Mouse (Mus musculus) heart, adult 9 months (tissue): Measurements from ENCODE around the gene Lrig1.
"Not testable (repeated sequence)": the region's sequence is repeated elsewhere in the genome, so short reads cannot be mapped to it uniquely, and the experiment has no call there.

Experiments used
- DNase-seq, 2 experiments: peaks; one replicate each; pipeline ENCODE4 v3.0.0; 2022; ENCODE audit warnings: low spot score in 2 of 2

Lrig1 gene

GRCm38 (mm10) chr6:94577991-94578390, 122.0 kb downstream of the Lrig1 start:
- DNase-seq = no peak

GRCm38 (mm10) chr6:94575526-94576166, 124.3 kb downstream of the Lrig1 start:
- no peak for DNase-seq

GRCm38 (mm10) chr6:94568040-94568439, 131.9 kb downstream of the Lrig1 start:
- no peak for DNase-seq

GRCm38 (mm10) chr6:94565766-94566165, 134.2 kb downstream of the Lrig1 start:
- DNase-seq = no peak

GRCm38 (mm10) chr6:94563203-94563940, 136.6 kb downstream of the Lrig1 start:
- DNase-seq = no peak

- DNase-seq = no peak
Observed at GRCm38 (mm10) chr6:94561346-94561745, 138.6 kb downstream of the Lrig1 start.

- DNase-seq = no peak
Observed at GRCm38 (mm10) chr6:94560896-94561295, 139.1 kb downstream of the Lrig1 start.

GRCm38 (mm10) chr6:94558603-94559002, 141.4 kb downstream of the Lrig1 start:
- not testable (repeated sequence) for DNase-seq
